Mouse (Mus musculus) intestine, embryonic 15.5 days (tissue): Measurements from ENCODE around the gene Adad1. TPM values are rescaled to one million over a fixed set of nuclear protein-coding genes. Genes with fewer than 3 reads are reported as not detected.
A peak's percentile ranks its signal among the peaks of the same experiment; 100 is the strongest.

Experiments
- ATAC-seq: fragments of 200-750 bp; cut with Nextera tagmentation; 2 replicates; pipeline ENCODE4 v1.8.0; 2017; ENCODE audit warnings: moderate TSS enrichment, moderate library complexity
- H3K27ac ChIP-seq: fragments of 300-500 bp; sonication (generic); 2 replicates; pipeline ENCODE4 v1.5.1; 2015; ENCODE audit warnings: mild to moderate bottlenecking, inconsistent platforms
- H3K27me3 ChIP-seq: fragments of 300-500 bp; sonication (generic); replicated peaks from 2 replicates; pipeline ENCODE4 v1.6.1; 2015; ENCODE audit warnings: inconsistent platforms
- H3K36me3 ChIP-seq: fragments of 300-500 bp; sonication (generic); 2 replicates; pipeline ENCODE4 v1.6.1; 2015; ENCODE audit warnings: inconsistent platforms
- H3K4me1 ChIP-seq: fragments of 300-500 bp; sonication (generic); replicated peaks from 2 replicates; pipeline ENCODE4 v1.6.1; 2015; ENCODE audit warnings: inconsistent platforms
- H3K4me2 ChIP-seq: fragments of 300-500 bp; sonication (generic); replicated peaks from 2 replicates; pipeline ENCODE4 v1.6.1; 2015; ENCODE audit warnings: mild to moderate bottlenecking, inconsistent platforms
- H3K4me3 ChIP-seq: fragments of 300-500 bp; sonication (generic); replicated peaks from 2 replicates; pipeline ENCODE4 v1.5.1; 2015; ENCODE audit warnings: inconsistent platforms
- H3K9ac ChIP-seq: fragments of 300-500 bp; sonication (generic); 2 replicates; pipeline ENCODE4 v1.6.1; 2015; ENCODE audit warnings: inconsistent platforms
- H3K9me3 ChIP-seq: fragments of 300-500 bp; sonication (generic); 2 replicates; pipeline ENCODE4 v1.6.1; 2016; ENCODE audit warnings: inconsistent platforms
- WGBS: fragments of 180-500 bp; shearing (Covaris S2); methylation state at CpG from one replicate; pipeline ENCODE4 v1.1.7; 2015; 5-methylcytosine and 5-hydroxymethylcytosine counted together
- polyA plus RNA-seq: library from polyadenylated mRNA; unstranded; fragments of >200 nt; fragmentation: Nextera tagmentation; extraction: Ambion mirVana; gene quantifications from 2 replicates; pipeline ENCODE4 v1.2.1, GENCODE M21; 2015

The Adad1 gene
- polyA plus RNA-seq, result 0.14 and 0.44 TPM in 2 replicates

GRCm38 (mm10) chr3:37063406-37063805, at the start of gene Adad1:
Gene Adad1, plus strand, starts transcription at chr3:37063527.
- no peak within 1 kb of the TSS for H3K27ac ChIP-seq
- WGBS, result 47% methylated on average over 39 of the region's 39 CpGs
- H3K9ac ChIP-seq, result no peak within 1 kb of the TSS
- H3K9me3 ChIP-seq, result no peaks in the 10 kb centered on the region
- H3K36me3 ChIP-seq, result no peaks in the 10 kb centered on the region
- peak within 1 kb of the TSS; percentile 29 for H3K4me3 ChIP-seq
- no peak; the same call in 1 of the 2 replicates for ATAC-seq
- peak within 1 kb of the TSS; percentile 58 for H3K4me2 ChIP-seq
- no peaks in the 10 kb centered on the region for H3K27me3 ChIP-seq
- H3K4me1 ChIP-seq, result no peaks in the 10 kb centered on the region

DNA sequence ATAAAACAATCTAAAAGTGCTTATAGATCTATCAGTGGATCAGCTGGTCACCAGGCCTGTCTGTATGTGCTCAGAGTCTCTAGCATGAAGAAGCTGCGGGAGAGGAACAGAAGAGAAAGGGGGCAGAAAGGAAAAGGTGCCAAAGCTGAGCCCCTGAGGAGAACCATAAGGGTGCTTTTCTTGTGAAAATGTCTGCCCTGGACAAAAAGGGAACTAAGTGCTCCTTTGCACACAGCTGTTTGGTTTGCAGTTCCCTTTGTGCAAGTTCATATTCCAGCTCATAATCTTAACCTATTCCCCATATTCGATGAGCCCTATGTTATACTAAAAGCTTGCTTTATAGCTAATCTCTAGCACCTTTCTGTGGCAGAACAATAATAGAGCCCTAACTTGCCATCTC, 25.3 kb upstream of the Adad1 start:
- Histone ChIP-seq H3K4me2 (no peak overlapping the region), H3K36me3 (peaks cover 9% of the 10 kb centered on the region; the same call in 1 of the 2 replicates), H3K27ac (no peak overlapping the region), H3K4me1 (no peaks in the 10 kb centered on the region), H3K9ac (no peak overlapping the region), H3K27me3 (no peaks in the 10 kb centered on the region), H3K9me3 (no peaks in the 10 kb centered on the region), H3K4me3 (no peak overlapping the region)
- WGBS, result 92% methylated on average over 2 of the region's 2 CpGs
- ATAC-seq, result no peak

GRCm38 (mm10) chr3:37039811-37040210, 23.5 kb upstream of the Adad1 start:
- Histone ChIP-seq H3K36me3 (peaks cover 11% of the 10 kb centered on the region; the same call in 1 of the 2 replicates), H3K9me3 (no peaks in the 10 kb centered on the region), H3K9ac (no peak overlapping the region), H3K27ac (no peak overlapping the region), H3K27me3 (no peaks in the 10 kb centered on the region), H3K4me1 (no peaks in the 10 kb centered on the region), H3K4me3 (no peak overlapping the region), H3K4me2 (no peak overlapping the region)
- no peak for ATAC-seq

DNA sequence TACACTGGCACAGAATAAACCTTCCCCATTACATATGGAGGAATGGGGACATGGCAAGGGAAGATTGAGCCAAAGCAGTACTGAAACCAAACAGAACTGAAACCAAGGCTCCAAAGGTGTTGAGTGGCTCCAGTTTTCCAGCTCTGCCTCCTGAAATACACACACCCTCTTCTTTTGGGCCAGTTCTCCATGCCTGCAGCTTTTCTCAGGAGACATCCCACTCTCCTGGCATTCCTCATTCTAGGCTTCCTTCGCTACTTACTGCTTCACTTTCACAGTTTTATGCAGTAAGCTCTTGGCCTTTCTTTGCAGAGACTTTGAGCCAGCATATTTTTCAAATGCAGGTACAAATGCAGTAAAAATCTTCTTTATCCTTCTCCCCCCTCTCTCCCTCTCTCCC, 11.8 kb upstream of the Adad1 start:
- no peaks in the 10 kb centered on the region for H3K9me3 ChIP-seq
- peaks cover 13% of the 10 kb centered on the region for H3K36me3 ChIP-seq
- 90% methylated on average over 1 of the region's 1 CpGs for WGBS
- no peak overlapping the region for H3K27ac ChIP-seq
- no peak overlapping the region for H3K9ac ChIP-seq
- H3K4me3 ChIP-seq, result no peak overlapping the region
- no peak overlapping the region for H3K4me2 ChIP-seq
- H3K27me3 ChIP-seq, result no peaks in the 10 kb centered on the region
- ATAC-seq, result no peak
- H3K4me1 ChIP-seq, result no peaks in the 10 kb centered on the region

- H3K9me3 ChIP-seq, result no peaks in the 10 kb centered on the region; the same call in 1 of the 2 replicates
- ATAC-seq, result no peak
- H3K4me1 ChIP-seq, result no peaks in the 10 kb centered on the region
- no peak overlapping the region for H3K4me3 ChIP-seq
- H3K4me2 ChIP-seq, result no peak overlapping the region
- H3K27ac ChIP-seq, result no peak overlapping the region
- no peaks in the 10 kb centered on the region for H3K36me3 ChIP-seq
- H3K9ac ChIP-seq, result no peak overlapping the region
- H3K27me3 ChIP-seq, result no peaks in the 10 kb centered on the region
Observed at GRCm38 (mm10) chr3:37073211-37073610, 9.9 kb downstream of the Adad1 start.

GRCm38 (mm10) chr3:37084860-37085259, 21.5 kb downstream of the Adad1 start:
- ATAC-seq, result no peak
- H3K27me3 ChIP-seq, result no peaks in the 10 kb centered on the region
- no peak overlapping the region for H3K4me3 ChIP-seq
- H3K4me1 ChIP-seq, result no peaks in the 10 kb centered on the region
- H3K4me2 ChIP-seq, result no peak overlapping the region
- H3K9me3 ChIP-seq, result no peaks in the 10 kb centered on the region
- H3K9ac ChIP-seq, result no peak overlapping the region
- 55% methylated on average over 4 of the region's 4 CpGs for WGBS
- no peaks in the 10 kb centered on the region for H3K36me3 ChIP-seq
- no peak overlapping the region for H3K27ac ChIP-seq

- no peaks in the 10 kb centered on the region for H3K9me3 ChIP-seq
- H3K27ac ChIP-seq, result no peak overlapping the region
- no peaks in the 10 kb centered on the region for H3K27me3 ChIP-seq
- no peak overlapping the region for H3K4me3 ChIP-seq
- no peaks in the 10 kb centered on the region for H3K4me1 ChIP-seq
- ATAC-seq, result no peak
- no peak overlapping the region for H3K9ac ChIP-seq
- H3K4me2 ChIP-seq, result no peak overlapping the region
- no peaks in the 10 kb centered on the region for H3K36me3 ChIP-seq
Observed at GRCm38 (mm10) chr3:37090721-37091120, 27.4 kb downstream of the Adad1 start.

DNA sequence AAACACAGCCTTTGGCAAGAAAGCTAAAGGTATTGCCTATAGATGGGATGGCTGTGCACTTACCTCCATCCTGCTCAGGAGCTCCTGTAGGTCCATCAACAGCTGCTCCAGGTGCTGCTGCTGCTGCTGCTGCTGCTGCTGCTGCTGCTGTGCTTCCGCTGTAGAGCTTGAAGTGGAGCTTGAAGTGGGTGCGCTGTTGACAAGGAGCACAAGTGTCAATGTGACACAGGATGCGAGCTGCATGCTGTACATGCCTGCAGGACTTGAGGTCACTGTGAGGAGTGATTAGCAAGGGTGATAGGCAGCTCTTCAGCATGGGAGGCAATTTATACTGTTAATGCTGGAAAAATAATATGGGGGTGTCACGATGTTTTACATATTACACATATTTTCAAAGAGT, 62.3 kb downstream of the Adad1 start, which contains the start of gene Il2:
Il2 (minus strand) TSS at position 305 of the 400 bp plus-strand sequence.
- Histone ChIP-seq H3K36me3 (no peaks in the 10 kb centered on the region), H3K4me2 (no peak within 1 kb of the TSS), H3K4me3 (no peak within 1 kb of the TSS), H3K9ac (no peak within 1 kb of the TSS), H3K9me3 (no peaks in the 10 kb centered on the region), H3K27me3 (no peaks in the 10 kb centered on the region), H3K27ac (no peak within 1 kb of the TSS), H3K4me1 (0 out of 2 replicates have a peak, but pooled peaks cover 3% of the 10 kb centered on the region)
- 83% methylated on average over 4 of the region's 4 CpGs for WGBS
- no peak for ATAC-seq

DNA sequence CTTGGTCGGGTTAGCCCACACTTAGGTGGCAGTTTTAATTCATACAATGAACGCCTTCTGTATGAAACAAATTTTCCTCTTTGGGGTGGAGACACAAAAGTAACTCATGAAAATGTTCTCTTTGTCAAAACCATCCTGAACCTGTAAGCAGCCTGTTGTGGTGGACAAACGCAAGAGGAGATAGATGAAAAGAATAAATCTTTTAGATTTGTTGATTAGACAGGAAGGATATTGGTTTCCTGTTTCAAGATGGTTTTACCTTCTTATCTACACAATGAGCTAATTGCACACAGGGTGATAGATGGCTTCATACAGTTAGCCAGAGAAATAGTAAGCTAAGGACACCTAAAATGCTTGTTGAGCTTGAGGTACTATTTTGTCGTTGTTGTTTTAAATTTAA, 62.8 kb downstream of the Adad1 start:
- WGBS, result 65% methylated on average over 4 of the region's 4 CpGs
- Histone ChIP-seq H3K27me3 (no peaks in the 10 kb centered on the region), H3K4me3 (no peak overlapping the region), H3K9me3 (no peaks in the 10 kb centered on the region), H3K4me2 (no peak overlapping the region), H3K27ac (no peak overlapping the region), H3K9ac (no peak overlapping the region), H3K4me1 (0 out of 2 replicates have a peak, but pooled peaks cover 3% of the 10 kb centered on the region), H3K36me3 (no peaks in the 10 kb centered on the region)
- no peak for ATAC-seq

DNA sequence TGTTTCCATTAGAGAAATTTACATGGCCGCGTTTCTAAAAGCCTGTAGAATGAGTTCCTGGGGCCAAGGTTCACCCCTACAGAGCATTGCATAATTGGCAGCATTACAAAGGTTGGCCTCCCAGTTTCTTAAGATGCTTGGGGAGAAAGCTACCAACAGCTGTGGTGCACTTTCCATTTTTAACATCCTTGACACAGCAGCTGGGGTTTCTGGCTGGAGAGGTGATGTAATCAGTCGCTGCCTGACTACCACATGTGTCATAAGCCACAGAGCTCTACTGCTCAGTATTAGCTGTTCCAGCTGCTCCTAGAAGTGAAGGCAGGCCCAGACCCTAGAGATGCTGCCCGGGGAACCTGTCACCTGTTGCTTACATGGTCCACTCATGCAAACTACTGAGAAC, 64.9 kb downstream of the Adad1 start:
- peak; percentile 66 for ATAC-seq
- Histone ChIP-seq H3K27me3 (no peaks in the 10 kb centered on the region), H3K4me2 (no peak overlapping the region), H3K27ac (no peak overlapping the region), H3K4me3 (no peak overlapping the region), H3K9ac (no peak overlapping the region), H3K4me1 (0 out of 2 replicates have a peak, but pooled peaks cover 3% of the 10 kb centered on the region), H3K36me3 (no peaks in the 10 kb centered on the region), H3K9me3 (no peaks in the 10 kb centered on the region)
- 30% methylated on average over 4 of the region's 4 CpGs for WGBS

GRCm38 (mm10) chr3:37129063-37129462, 65.7 kb downstream of the Adad1 start:
- 0 out of 2 replicates have a peak, but pooled peaks cover 3% of the 10 kb centered on the region for H3K4me1 ChIP-seq
- H3K27ac ChIP-seq, result no peak overlapping the region
- ATAC-seq, result no peak
- 45% methylated on average over 2 of the region's 2 CpGs for WGBS
- H3K4me2 ChIP-seq, result no peak overlapping the region
- H3K9me3 ChIP-seq, result no peaks in the 10 kb centered on the region
- no peaks in the 10 kb centered on the region for H3K27me3 ChIP-seq
- H3K4me3 ChIP-seq, result no peak overlapping the region
- no peaks in the 10 kb centered on the region for H3K36me3 ChIP-seq
- no peak overlapping the region for H3K9ac ChIP-seq

DNA sequence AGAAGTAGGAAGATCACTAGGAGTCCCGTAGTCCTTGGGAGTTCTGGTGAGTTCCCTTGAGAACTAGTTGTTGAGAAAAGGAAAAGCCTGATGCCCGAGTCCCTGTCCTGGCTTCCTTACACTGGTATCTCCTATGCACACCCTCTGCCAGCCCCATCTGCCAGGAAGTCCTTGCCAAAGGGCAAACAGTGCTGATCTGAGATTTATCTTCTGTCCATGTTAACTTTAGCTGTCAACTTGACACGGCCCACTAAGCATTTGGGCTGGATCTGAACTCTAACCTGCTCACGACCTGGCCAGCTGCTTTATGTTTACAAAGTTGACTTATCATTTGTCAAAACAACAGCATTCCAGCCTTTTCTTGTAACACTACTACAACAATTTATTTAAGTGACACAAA, 73.9 kb downstream of the Adad1 start:
- WGBS, result 39% methylated on average over 4 of the region's 4 CpGs
- Histone ChIP-seq H3K27me3 (no peaks in the 10 kb centered on the region), H3K4me2 (no peak overlapping the region), H3K36me3 (no peaks in the 10 kb centered on the region), H3K9ac (no peak overlapping the region), H3K9me3 (no peaks in the 10 kb centered on the region), H3K4me1 (no peaks in the 10 kb centered on the region), H3K4me3 (no peak overlapping the region), H3K27ac (no peak overlapping the region)
- ATAC-seq, result no peak

GRCm38 (mm10) chr3:37139192-37139591, 75.9 kb downstream of the Adad1 start:
- H3K9ac ChIP-seq, result no peak overlapping the region
- no peaks in the 10 kb centered on the region for H3K36me3 ChIP-seq
- no peaks in the 10 kb centered on the region for H3K4me1 ChIP-seq
- H3K9me3 ChIP-seq, result no peaks in the 10 kb centered on the region
- no peak overlapping the region for H3K27ac ChIP-seq
- no peak for ATAC-seq
- H3K27me3 ChIP-seq, result no peaks in the 10 kb centered on the region
- no peak overlapping the region for H3K4me2 ChIP-seq
- no peak overlapping the region for H3K4me3 ChIP-seq
- WGBS, result 82% methylated on average over 3 of the region's 3 CpGs
